Mouse (Mus musculus) left cerebral cortex, postnatal 14 days (tissue): ENCODE data around the gene Luzp1. TPM values are rescaled to one million over a fixed set of nuclear protein-coding genes. Genes with fewer than 3 reads are reported as not detected.
A peak's percentile ranks its signal among the peaks of the same experiment; 100 is the strongest.

Experiments used
- DNase-seq, 2 experiments: peaks; one replicate each; pipeline ENCODE4 v3.0.0; 2021 to 2022; ENCODE audit warnings: low spot score in 2 of 2, mixed read lengths in 1 of 2
- intact Hi-C: fragments of 180-260 bp; cut with DNase I; formaldehyde crosslinking; loops from one replicate; pipeline ENCODE4 v1.15.1; 2025
- total RNA-seq, 2 experiments: library from RNA; stranded (reverse); gene quantifications; 2 replicates each; pipeline ENCODE4 v1.2.3; 2021

Luzp1 gene
- total RNA-seq, 2 experiments from 2014 or later: 54.7 to 67.9 TPM

DNA sequence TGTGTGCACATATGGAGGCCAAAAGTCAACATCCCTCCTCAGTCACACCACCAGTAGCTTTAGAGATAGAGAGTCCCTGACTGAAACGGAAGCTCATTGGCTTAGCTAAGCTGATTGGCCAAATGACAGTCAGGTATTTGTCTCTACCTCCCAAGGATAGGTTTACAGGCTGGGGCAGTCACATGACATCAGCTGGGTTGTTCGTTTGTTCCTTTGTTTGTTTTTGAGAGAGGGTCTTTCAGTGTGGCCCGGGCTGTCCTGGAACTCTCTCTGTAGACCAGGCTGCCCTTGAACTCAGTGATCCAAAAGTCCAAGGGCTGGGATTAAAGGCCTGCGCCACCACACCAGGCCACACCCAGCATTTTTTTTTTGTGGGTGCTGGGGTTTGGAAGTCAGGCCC is 8.4 kb upstream of the Luzp1 start:
- DNase-seq: no peak
- intact Hi-C loops: no loop called here

DNA sequence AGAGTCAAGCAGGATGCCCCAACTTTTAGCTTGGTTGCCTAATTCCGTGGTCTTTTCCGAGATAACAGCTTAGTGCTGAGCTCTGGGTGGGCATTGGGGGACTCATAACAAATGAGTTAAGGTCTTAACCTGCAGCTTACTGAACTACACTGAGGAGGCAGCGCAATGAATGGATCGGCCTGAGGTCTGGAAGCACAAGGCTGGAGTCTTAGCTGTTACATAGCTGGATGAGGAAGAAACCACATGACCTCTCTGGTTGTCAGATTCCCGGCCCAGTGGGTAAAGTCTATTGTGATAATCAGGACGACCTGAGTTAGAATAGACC is 7.8 kb upstream of the Luzp1 start:
- peak in 1 of 2 experiments; percentile 11 for DNase-seq
- intact Hi-C loops: no loop called here

DNA sequence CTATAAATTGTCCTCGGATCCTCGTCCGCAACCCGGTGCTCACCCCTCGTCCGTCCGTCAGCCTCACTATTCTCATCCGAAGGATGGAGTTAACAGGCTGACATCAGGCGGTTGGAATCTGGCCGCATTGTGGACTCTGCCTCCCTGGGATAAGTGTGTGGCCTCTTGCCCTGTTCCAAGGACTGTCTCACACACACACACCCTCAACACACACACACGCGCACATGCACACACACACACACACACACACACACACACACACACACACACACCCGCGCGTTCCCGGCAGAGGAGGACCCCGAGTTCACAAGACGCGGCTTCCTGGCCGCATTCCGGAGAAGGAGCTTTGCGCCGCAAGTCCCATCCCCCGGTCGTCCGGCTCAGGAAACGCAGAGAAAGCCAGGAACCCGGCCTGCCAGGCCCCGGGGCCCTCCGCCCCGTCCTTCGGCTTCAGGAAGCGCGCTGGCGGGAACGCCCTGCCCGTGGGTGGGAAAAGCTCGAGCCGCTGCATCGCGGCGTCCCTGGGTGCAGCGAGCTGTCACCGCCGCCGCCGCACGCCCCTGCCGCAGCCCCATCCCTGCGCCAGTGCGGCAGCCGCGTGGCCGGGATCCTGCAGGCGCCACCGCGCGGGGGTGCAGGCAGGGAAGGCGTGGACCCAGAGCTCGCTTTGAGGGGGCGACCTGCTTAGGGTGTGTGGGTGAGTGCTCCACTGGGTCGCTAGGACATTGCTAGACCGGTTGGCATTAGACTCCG is 7.3 kb upstream of the Luzp1 start, which contains the start of gene 6030445D17Rik:
6030445D17Rik (plus strand) TSS at position 165 of the 753 bp plus-strand sequence.
- peak; percentile 52 to 67 for DNase-seq
- intact Hi-C loops: no loop called here

DNA sequence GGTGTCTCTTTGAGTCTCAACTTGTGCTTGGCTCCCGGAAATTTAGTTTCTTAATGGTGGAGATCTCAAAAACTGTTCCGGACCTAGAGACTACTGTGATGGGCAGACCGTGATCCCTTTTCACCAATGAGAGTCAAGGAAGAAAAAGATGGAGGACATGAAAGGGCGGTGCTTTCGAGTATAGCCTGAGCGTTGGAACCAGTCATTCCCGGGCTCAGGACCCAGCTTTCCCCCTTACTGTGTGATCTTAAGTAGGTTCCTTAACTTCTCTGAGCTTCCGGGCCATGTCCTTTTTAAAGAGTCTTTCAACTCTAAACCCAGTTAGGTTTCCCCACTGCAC is 6.8 kb upstream of the Luzp1 start:
- intact Hi-C loops: no loop called here
- DNase-seq: peak; percentile 23 to 54

DNA sequence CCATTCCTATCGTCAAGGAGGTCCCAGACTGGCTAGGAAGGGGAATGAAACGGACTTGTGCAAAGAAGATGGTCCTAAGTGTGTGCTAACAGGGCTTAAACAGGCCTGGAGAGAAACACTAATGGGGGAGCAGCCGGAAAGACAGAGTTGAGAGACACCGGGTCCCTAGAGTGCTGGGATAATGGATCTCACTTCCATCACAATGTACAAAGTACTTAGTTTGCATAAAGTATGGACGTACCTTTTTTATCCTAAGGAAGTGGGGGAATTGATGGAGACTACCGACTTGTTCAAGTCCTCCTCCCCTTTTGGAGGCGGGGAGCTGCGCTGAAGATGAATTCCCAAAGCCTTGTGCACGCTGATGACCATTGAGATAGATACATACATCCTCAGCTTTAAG is 6.1 kb upstream of the Luzp1 start:
- intact Hi-C loops: no loop called here
- DNase-seq: no peak

DNA sequence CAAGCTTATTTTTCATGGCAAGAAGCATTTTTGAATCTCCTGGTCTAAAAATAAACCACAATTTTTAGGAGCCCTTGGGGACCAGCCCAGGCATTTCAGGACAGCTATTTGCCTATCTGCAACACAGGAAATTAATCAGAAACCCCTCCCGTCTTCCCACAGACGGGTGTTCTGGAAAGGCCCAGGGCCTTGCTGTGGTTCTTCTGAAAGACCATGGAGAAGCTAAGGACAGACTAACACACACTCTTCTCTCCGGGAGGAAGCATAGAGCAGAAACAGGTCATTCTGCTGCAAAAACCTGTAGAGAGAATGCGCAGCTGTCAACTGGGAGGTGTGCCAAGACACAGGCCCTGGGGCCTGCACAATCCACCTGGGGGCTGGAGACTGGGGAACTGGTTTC is 3.3 kb upstream of the Luzp1 start:
- intact Hi-C loops: no loop called here
- DNase-seq: no peak

DNA sequence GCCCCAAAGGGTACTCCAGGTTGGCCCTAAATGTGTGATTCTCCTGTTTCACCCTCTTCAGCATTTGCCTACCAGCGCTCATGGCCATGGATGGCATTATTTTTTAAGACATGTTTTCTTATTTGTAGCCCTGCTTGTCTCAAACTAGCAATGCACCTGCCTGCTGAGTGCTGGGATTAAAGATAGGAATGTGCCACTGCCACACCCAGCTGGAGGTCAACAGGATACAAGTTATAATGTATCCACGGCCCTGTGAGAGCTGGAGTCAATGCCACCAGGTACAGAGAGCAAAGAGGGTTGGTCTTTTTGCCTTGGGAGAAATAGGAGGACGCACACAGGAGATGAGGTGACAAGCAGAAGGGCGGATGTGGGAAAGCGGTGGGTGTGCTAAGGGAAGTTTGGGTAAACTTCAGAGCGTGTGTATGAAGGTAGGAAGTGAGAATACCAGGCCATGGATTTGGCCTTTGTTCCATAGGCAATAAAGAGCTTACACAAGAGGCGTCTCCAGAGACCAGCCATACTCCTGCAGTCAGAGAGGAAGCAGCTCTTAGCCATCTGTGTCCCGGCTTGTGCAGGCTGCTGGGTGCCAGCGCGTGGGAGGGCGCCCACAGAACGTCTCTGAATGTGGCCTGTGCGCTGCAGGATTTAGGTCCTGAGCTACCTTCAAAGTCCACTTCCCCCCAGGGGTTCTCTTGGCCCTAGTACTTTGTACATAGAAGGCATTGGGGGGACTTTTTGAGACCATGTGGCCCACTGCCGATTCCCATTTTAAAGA is 821 bp upstream of the Luzp1 start:
- intact Hi-C loops: no loop called here
- DNase-seq: peak; percentile 58 to 70

DNA sequence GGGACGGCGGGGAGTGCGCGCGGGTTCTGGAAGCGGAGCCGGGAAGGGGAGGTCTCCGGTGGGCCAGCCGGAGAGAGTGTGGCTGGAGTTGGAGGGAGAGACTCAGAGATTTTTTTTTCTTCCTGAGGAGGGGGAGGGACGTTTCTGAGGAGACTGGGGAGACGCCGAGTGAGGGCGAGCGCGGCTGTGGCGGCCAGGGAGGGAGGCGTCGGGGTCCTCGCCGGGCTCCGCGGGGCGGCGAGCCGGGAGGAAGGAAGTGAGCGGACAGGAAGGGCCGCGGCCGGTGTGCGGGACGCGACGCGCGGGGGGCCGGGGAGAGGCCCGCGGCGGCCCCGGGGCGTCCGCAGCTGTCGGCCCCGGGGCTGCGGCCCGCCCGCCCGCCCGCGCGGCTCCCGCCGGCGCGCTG is 383 bp downstream of the Luzp1 start:
- DNase-seq: peak in 1 of 2 experiments; percentile 61
- intact Hi-C loops: no loop called here

DNA sequence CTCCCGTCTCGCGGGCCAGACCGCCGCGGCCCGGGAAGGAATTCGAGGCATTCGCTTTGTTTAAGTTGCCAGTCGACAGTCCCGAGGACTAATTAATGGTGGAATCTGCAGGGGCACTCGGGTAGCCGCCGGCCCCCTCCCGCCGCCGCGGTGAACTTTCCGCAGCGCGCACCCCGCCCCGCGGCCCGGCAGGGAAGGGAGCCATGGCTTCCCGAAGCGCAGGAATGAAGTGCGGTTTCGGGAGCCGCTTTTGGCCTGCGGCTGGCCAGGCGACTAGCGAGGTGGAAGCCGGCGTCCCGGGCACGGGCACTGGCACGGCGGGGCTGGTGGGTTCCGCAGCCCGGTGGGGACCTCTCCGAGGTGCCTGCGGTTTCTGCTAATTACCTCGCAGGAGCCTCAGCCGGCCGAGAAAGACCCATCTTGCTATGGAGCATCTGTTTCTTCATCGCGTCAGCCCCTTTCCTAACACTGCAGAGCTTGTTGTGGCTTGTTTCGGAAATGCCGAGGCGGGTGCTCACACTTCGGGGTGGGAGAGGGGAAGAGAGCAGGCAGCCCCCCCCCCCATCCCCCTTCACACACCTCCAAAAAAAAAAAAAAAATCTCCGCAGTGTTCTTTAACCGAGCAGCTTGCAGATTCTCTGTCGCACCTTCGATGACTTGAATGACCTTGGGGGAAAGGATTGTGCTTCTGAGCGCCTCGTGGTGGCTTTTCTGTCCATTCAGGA is 948 bp downstream of the Luzp1 start:
- intact Hi-C loops: no loop called here
- peak in 1 of 2 experiments; percentile 29 for DNase-seq

DNA sequence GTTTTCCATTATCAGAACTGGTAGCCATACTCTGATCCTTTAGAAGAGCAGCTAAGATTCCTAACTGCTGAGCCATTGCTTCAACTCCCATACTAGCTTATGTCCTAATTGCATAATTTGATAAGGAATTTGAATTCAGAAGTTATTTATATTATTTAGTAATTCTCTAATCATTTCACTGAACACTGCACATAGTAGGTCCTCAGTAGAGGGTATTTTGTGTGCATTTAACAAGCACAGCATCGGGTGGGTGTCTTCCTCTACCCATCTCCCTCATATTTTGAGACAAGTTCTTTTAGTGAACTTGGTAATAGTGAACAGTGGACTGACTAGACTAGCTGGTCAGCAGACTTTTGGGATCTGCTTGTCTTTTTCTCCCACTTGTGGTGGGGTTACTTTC is 7.1 kb downstream of the Luzp1 start:
- intact Hi-C loops: no loop called here
- no peak for DNase-seq

DNA sequence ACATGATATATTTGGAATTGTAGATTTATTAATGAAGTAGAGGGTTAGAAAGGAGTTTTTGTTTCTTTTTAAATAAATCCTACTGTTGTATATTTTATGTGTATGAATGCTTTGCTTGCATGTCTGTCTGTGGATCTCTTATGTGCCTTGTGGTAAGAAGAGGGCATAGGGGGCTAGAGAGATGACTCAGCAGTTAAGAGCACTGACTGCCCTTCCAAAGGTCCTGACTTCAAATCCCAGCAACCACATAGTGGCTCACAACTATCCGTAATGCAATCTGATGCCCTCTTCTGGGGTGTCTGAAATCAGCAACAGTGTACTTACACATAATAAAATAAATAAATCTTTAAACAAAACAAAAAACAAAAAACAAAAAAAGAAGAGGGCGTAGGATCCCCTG is 17.0 kb downstream of the Luzp1 start:
- no peak for DNase-seq

DNA sequence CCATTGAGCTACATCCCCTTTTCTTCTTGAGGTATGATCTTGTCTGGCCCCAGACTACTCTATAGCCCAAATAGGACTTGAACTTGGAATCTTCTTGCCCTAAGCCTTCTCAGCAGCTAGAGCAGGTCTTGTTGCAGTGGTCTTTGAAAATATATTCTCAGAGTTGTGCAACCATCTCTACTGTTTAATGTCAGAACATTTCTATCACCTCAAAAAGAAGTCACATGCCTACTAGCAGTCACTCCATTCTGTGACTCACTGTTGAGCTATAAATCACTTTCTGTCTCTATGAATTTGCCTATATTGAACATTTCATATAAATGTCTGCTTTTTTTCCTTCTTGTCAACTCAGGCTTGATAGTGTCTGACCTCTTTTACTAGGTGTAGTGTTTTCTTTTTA is 26.4 kb downstream of the Luzp1 start:
- DNase-seq: no peak
- intact Hi-C loops: no loop called here

More for the DNA sequence above, 17.0 kb downstream of the Luzp1 start:
- intact Hi-C loops: no loop called here

DNA sequence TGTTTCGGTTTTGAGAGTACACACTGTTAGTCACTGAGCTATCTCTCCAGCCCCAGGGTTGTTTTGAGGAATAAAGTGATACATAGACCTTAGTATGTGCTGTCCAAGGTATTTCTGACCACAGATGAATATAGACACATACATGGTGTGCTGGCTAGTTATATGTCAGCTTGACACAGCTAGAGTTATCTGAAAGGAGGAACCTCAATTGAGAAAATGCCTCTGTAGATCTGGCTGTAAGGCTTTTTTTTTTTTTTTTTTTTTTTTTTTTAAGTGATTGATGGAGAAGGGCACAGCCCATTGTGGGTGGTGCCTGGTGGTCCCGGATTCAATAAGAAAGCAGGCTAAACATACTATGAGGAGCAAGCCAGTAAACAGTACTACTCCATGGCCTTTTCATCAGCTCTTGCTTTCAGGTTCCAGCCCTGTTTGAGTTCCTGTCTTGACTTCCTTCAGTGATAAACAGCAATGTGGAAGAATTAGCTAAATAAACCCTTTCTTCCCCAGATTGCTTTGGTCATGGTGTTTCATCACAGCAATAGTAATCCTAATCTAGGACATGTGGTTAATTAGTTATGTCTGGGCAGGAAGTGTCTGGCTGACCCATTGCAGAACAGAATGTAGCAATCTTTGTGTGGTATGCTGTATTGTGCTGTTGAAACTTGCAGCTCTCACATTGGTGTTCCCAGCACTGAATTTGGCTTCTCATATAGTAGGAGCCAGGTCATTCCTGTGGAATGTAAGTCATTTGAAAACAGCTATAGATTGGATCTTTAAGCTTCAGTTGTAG is 36.1 kb downstream of the Luzp1 start:
- intact Hi-C loops: no loop called here

DNA sequence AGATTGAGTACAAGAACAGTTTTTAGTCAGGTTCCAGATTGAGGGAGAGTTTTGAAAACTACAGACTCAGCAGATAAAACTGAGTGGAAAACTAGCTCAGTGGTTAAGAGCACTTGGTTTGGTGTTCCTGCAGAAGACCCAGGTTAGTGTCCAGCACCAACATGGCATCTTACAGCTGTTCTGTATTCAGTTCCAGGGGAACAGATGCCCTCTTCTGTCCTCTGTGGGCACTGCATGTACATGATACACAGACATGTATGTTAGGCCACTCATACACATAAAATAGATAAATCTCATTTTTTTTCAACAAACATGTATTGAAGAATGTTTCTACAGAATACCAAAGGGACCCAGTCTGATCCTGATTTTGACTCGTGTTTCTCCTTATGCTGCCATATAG is 40.3 kb downstream of the Luzp1 start:
- intact Hi-C loops: no loop called here
- no peak for DNase-seq

More for the DNA sequence above, 36.1 kb downstream of the Luzp1 start:
- DNase-seq: no peak

DNA sequence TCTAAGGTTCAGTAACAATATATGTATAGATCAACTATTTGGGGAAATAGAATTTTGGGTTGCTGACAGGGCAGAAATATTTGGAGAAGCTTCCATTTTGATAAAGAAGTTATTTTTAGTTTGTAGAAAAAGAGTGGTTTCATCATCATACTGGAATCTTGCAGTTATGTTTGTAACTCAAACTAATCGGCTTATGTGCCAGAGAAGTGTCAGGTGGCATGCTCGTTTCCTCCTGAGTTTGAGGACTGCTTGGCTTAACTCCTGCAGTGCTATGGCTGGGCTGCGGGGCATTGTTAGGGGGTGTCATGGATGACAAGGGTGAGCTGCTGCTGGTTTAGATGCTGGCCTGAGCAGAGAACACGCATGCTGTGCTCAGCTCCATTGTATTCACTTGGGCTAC is 42.1 kb downstream of the Luzp1 start:
- no peak for DNase-seq

DNA sequence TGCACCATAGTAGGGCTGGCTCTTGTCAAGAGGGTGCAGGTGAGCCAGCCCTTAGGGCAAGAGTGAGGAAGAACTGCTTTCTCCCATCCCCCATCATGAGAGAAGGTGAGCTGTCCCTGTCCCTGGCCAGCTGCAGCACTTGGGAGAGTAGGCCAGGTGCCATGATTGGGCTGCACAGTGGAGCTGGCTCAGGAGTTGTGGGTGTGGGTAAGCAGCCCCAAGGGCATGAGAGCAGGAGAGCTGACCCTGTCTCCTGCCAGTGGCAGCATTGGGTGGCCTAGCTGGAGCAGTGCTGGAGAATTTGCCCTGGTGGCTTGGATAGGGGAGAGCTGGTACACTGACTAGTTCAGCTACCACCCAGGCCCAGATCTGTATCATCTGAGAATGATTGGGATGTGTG is 43.3 kb downstream of the Luzp1 start:
- no peak for DNase-seq
- intact Hi-C loops: no loop called here

More for the DNA sequence above, 42.1 kb downstream of the Luzp1 start:
- intact Hi-C loops: no loop called here

DNA sequence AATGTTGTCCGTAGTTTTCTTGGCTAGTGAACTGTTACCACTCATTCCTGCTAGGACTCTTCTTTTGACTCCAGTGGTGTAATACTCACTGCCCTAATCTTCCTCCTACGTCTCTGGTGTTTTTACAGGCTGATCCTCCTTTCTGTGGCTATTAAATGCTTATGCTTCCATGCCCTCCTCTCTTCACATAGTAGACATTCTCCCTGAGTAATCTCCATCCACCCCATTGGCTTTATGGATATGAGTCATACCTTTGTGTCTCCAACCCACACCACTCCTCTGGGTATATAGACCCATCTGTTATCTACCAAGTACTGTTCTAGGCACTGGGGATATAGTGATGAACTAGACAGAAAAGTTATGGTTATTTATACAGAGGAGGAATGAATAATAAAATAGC is 48.6 kb downstream of the Luzp1 start:
- no peak for DNase-seq
- intact Hi-C loops: no loop called here

DNA sequence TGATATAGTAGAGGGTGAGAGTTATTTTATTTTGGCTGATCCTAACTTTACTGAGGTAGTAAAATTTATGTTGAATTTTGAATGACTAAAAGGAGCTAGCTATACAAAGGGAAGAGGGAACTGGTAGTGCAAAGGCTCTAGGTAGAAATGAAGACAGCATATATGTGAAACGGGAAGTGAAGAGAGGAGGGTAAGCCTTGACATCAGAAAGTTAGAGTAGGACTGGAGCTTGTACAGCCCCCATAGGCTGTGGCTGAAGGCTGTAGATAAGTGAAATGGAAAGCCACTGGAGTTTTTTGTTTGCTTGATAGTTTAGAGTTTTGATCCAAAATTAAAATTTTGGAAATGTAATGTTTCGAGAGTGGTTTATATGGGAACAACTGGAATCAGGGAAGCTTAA is 49.0 kb downstream of the Luzp1 start:
- intact Hi-C loops: no loop called here
- DNase-seq: no peak

DNA sequence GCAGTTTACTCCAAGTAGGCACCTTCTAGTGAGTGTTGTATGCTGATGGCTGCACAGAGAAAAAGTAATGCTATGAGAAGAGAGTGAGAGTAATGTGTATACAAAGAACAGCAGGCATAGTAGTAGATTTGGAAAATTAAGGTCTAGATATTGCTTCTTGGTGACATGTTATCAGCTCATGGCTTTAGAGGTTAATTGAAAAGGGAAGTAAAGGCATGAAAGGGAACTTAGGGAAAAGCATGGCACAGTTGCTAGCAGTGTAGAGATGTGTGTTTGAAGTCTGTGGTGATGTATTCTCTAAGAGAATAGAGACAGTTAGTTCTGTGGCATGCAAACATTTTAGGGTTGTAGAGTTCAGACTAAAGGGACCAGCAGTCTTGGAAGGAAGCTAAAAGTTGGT is 50.3 kb downstream of the Luzp1 start:
- DNase-seq: no peak
- intact Hi-C loops: no loop called here

DNA sequence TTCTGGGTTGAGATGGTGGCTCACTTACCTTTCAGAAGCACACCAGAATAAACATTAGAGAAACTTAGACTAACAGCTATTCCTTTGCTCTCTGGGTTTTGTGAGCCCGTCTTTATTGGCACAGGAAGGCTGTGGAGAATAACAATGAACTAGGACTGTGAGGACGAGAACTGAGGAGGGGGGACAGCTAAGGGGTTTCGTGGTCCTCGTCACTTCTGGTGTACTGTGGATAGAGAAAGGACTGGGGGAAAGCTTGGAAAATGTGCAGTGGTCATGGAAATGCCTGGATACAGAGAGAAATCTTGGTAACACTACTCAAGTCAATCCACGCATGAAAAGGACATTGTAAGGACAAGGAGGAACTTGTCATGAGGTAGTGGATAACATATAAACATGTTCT is 52.3 kb downstream of the Luzp1 start:
- intact Hi-C loops: no loop called here
- DNase-seq: no peak
